Mouse (Mus musculus): ENCODE results near the gene Myh14.

Gene Myh14

GRCm38 (mm10) chr7:44576333-44576844 is 94.3 kb downstream of the Myh14 start:
- DNase-seq (ENCODE audit: low spot score): no peak

- DNase-seq (ENCODE audit: low spot score): no peak
These were observed 97.6 kb downstream of the Myh14 start for GRCm38 (mm10) chr7:44572956-44573484.

GRCm38 (mm10) chr7:44572213-44572701 is 98.4 kb downstream of the Myh14 start, which contains the start of gene Napsa:
TSS of gene Napsa (plus strand) at chr7:44572380.
- DNase-seq (ENCODE audit: low spot score): no peak

GRCm38 (mm10) chr7:44571811-44572210 is 98.8 kb downstream of the Myh14 start:
- DNase-seq (ENCODE audit: low spot score): no peak

DNA sequence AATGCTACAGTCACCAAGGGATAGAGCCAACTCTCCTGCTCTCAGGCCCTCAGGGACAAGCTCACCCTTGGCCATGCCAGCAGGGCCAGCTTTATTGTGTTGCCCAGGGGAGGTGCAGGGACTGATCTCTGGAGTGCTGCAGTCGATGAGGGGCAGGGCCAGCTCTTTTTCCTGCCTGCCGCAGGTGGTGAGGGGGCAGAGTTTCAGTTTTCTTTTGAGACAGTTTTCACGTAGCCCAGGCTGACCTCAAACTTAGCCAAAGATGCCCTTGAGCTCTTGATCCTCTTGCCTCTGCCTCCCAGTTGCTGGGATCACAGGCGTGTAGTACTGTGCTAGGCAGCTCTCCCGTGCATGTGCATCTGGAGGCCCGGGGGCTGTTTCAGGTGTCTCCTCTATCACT is 99.7 kb downstream of the Myh14 start:
- DNase-seq (ENCODE audit: low spot score): no peak

- DNase-seq (ENCODE audit: low spot score): no peak
These were observed 101.8 kb downstream of the Myh14 start for GRCm38 (mm10) chr7:44568803-44569202.

DNA sequence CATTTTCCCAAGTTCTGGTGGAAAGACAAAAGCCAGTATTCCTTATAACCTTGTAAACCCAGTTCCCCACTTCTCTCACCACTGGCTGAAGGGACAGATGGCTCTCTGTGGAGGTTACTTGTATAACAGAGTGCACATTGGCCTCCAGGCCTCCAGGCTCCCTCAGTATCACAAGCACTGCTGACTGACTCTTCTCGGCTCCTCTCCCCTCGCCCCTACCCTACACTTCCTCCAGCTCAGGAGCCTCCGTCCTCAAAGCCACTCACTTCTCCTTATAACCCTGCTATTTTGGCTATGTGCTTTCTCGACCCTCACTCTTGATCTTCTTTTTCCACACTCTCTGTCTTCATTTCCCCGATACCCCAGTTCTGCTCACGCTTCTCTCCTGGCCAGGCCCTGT is 105.2 kb downstream of the Myh14 start:
- DNase-seq (ENCODE audit: low spot score): no peak

- no peak for DNase-seq (ENCODE audit: low spot score)
These were observed 106.2 kb downstream of the Myh14 start for GRCm38 (mm10) chr7:44564486-44564885.

DNA sequence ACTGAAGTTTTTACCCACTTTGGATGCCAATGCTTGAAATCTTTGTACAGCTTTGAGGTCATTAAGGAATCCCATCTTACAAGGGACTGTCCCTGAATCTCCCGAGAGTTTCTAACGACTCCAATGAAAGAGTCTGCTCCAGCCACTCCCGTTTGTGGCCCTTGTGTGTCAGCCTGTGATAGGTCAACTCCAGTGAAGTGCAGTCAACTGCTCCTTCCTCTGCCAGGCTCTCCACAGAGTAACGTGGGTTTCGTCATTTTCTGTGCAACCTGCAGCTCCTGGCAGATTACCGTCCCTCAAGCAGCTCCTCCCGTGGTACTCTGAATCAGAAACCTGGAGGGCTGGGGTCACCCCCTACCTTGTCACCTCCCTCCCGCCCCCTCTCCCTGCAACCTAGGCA is 107.4 kb downstream of the Myh14 start:
- DNase-seq (ENCODE audit: low spot score): no peak

DNA sequence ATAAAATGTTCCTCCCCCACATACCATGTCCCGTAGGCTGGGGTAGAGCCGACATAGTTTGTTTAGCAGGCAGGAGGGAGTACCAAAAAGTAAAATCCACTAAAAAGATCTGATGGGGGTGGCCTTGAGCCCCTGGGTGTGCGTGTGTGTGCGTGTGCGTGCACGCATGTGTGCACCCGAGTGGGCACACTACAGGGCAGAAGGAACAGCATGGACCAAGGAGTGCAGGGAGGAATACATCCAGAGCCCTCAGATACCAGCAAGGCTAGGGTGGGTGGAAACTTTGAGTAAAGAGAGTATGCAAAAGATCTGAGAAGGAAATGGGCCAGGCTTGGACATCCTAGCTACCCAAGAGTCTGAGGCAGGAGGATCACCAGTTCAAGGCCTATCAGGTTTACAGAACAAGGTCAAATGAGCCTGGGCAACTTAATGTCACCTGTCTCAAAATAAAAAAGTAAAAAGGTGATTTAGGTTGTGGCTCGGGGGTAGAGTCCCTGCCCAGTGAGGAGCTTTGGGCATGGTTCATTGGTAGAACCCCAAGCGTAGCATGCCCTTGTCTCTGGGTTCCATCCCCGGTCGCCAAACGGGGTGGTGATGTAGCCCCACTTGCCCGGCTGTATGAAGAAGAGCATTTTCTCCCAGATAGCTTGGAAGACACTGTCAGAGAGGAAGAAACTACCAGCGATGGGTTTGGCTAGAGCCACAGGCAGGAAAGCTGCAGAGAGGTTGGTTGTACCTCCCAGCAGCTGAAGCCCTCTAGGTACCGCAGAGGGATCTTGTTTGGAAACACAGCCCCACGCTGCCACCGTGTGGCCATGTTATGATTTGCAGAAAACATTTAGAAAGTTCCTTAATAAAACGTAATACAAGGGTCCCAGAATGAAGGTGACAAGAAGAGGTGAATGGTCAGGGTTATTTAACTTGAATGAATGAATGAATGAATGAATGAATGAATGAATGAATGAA is 109.9 kb downstream of the Myh14 start:
- DNase-seq (ENCODE audit: low spot score): no peak

- DNase-seq (ENCODE audit: low spot score): no peak
These were observed 113.0 kb downstream of the Myh14 start for GRCm38 (mm10) chr7:44557629-44558028.
